Mouse (Mus musculus) liver, adult 10 weeks (tissue): ENCODE results near the gene C9. TPM values are rescaled to one million over a fixed set of nuclear protein-coding genes. Genes with fewer than 3 reads are reported as not detected.

Experiments
- polyA plus RNA-seq: library from polyadenylated mRNA; stranded (reverse); fragments of 350-450 nt; fragmentation: Illumina TruSeq; extraction: RNeasy Lipid Tissue Mini Kit (QIAGEN cat#74804); gene quantifications from one replicate; pipeline ENCODE4 v1.2.3, GENCODE M21; 2014; ENCODE audit warnings: low read depth, low replicate concordance

The C9 gene
- polyA plus RNA-seq, result 622 TPM

DNA sequence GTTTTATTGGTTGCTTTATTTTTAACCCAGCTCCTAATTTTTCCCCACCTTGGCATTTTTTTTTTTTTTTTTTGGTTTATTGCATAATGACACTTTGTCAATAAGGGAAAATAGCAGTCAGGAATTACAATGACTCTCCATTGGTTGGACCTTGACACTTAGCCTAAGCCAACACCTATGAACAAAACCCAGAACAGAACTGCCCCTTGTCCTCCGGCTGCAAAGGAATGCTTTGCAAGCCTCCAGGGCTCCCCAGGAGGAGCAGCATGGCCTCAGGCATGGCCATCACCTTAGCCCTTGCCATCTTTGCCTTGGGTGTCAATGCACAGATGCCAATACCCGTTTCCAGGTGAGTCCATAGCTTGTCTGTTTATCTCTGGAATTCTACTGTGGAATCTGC is at the start of gene C9:
Gene C9, plus strand, starts transcription at position 193 of the 400 bp plus-strand sequence.

DNA sequence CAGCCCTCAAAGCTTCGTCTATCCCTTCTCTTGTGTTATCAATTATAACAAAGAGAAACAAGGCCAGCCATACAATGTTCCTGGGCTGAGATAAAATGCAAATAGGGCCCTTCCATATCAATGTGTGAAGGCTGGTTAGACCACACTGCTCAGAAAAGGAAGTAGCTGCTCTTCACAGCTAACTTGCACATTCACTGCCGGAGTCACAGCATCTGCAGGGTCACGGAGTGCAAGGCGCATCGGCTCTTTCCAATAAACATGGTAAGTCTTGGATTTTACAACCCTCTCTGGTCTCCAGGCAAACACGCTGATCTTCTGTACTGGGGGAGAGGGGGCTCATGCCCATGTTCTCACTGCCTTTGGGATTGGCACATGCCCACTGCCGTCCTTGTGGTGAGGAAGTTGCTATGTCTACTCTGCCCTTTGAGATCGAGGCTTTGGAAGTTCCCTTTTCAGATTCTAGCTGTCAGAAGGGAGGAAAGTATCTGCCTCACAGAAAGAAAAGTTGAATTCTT is 77.6 kb downstream of the C9 start, which contains the start of gene Fyb:
Gene Fyb, plus strand, starts transcription at position 201 of the 515 bp plus-strand sequence.

Other genes with a start within 250 kb of the C9 start
- 24.5 TPM for gene Dab2, start 145.5 kb upstream of the C9 start, polyA plus RNA-seq
- gene Fyb, start 77.5 kb downstream of the C9 start, polyA plus RNA-seq, result 9.1 TPM